Mouse (Mus musculus): ENCODE measurements around the gene Dhx9. TPM values are rescaled to one million over a fixed set of nuclear protein-coding genes. Genes with fewer than 3 reads are reported as not detected.
A peak's percentile ranks its signal among the peaks of the same experiment; 100 is the strongest.
"Not testable (repeated sequence)": the region's sequence is repeated elsewhere in the genome, so short reads cannot be mapped to it uniquely, and the experiment has no call there.

The Dhx9 gene
- polyA plus RNA-seq, 1 experiment, result 34.6 TPM

DNA sequence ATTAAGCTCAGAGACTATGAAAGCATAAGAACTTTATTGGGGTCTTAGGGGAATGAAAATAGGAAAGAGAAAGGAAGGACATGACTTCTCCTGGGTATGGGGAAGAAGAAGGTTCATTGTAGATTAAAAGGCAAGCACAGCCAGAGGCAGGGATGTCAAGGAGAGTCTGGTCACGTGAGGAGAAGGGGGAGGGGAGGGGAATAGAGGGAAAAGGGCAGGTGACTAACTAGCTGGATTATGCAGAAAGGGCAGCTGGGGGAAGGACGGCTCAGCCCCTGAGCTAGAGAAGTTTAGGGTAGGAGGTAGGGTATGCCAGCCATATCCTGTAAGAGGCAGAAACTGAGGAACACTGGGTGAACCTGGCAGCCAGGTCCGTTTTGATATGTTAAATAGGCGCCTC, 5.9 kb upstream of the Dhx9 start:
- Histone ChIP-seq H3K4me1 (ENCODE audit: control insufficient read depth, insufficient read depth, insufficient read length, low read length) (peaks cover 4% of the 10 kb centered on the region; the same call in 1 of the 2 replicates), H3K27ac (replicated peaks; ENCODE audit: low read depth, low read length) (peak overlapping the region; percentile 16; the same call in 1 of the 2 replicates), H3K4me3 (ENCODE audit: insufficient read depth, low read depth, low read length) (no peak overlapping the region)

DNA sequence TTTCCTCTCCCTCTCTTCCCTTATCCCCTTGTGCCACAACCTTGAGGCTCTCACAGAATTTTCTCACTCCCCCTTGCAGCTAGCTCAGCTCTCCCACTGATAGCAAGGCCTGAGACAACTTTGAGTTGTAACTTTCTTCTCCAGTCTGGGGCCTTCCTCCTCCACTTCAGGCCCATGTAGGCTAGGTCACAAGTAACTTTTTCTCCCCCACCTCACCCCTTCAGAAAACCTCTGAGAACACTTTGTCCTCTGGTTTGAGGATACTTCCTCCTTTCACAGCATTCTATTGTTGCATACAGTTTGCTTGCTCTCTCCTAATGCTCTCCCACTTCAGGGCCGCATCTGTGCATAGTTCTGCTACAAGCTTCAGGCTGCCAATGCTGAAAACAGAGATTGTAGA, 4.4 kb upstream of the Dhx9 start:
- Histone ChIP-seq H3K4me3 (ENCODE audit: insufficient read depth, low read depth, low read length) (no peak overlapping the region), H3K27ac (replicated peaks; ENCODE audit: low read depth, low read length) (no peak overlapping the region), H3K4me1 (ENCODE audit: control insufficient read depth, insufficient read depth, insufficient read length, low read length) (peaks cover 4% of the 10 kb centered on the region; the same call in 1 of the 2 replicates)

DNA sequence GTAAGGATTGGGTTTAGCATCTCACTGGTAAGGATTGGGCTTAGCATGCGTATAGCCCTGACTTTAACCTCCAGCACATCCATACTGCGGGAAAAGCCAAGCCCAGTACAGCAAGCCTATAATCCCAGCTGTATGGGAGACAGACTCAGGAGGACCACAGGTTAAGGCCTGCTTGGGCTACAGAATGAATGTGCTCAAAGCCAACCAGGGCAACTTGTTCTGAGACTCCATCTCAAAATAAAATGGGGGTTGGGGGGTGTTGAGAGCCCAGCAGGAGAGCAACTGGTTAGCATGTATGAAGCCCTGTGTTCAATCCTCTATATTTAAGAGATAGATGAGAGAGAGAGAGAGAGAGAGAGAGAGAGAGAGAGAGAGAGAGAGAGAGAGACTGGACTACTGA, 3.9 kb upstream of the Dhx9 start:
- no peak overlapping the region for H3K4me3 ChIP-seq (ENCODE audit: insufficient read depth, low read depth, low read length)
- H3K27ac ChIP-seq (replicated peaks; ENCODE audit: low read depth, low read length), result no peak overlapping the region; the same call in 1 of the 2 replicates
- H3K4me1 ChIP-seq (ENCODE audit: control insufficient read depth, insufficient read depth, insufficient read length, low read length), result peaks cover 4% of the 10 kb centered on the region; the same call in 1 of the 2 replicates

DNA sequence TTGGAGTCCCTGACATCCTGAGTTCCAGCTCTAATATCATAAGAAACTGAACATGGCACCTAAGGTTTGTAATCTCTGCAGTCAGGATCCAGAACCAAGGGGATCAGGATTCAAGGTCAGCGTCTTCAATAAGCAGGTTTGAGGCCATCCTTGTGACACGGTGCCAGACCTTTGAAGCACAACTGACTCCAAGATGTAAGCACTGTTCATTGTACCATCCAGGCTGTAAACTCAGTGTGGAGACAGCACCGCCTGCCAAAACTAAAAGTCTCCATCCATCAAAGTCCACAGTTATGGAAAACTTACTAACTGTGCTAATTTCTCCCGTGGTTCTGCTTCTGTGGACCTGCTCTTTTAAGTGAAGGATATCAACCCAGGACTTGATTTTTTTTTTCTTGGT, 2.5 kb upstream of the Dhx9 start:
- Histone ChIP-seq H3K27ac (replicated peaks; ENCODE audit: low read depth, low read length) (no peak overlapping the region), H3K4me1 (ENCODE audit: control insufficient read depth, insufficient read depth, insufficient read length, low read length) (peaks cover 7% of the 10 kb centered on the region), H3K4me3 (ENCODE audit: insufficient read depth, low read depth, low read length) (no peak overlapping the region)

DNA sequence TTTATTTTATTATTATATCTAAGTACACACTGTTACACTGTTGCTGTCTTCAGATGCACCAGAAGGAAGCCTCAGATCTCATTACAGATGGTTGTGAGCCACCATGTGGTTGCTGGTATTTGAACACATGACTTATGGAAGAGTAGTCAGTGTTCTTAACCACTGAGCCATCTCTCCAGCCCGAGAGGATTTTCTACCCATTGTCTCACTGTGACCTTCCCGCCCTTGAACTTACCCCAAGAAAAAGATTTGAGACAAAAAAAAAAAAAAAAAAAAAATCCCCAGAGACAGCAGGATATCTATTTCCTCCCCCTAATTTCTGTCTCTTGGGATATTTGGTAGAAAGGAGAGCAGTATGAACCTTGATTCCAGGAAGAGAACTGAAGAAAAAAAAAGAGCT, 2.1 kb upstream of the Dhx9 start:
- Histone ChIP-seq H3K4me3 (ENCODE audit: insufficient read depth, low read depth, low read length) (no peak overlapping the region), H3K27ac (replicated peaks; ENCODE audit: low read depth, low read length) (no peak overlapping the region), H3K4me1 (ENCODE audit: control insufficient read depth, insufficient read depth, insufficient read length, low read length) (peaks cover 7% of the 10 kb centered on the region)

DNA sequence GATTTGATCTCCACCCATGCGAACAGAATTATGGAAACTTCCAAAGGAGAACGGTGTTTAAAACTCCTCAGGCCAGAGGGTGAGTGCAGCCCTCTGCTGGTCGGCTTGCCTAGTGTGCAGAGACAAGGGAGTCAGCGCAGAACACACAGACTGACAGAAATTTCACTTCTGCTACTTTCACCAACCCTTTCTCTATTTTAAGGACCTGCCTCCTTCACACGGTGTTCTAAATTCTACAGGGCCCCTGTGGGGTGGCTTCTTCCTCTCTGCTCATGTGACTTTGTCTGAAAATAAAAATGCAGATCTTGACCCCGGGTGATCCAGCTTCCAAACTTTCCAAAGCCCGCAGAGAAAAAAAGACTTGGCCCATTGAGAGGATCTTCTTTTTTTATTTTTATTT, 1.7 kb upstream of the Dhx9 start:
- Histone ChIP-seq H3K4me3 (ENCODE audit: insufficient read depth, low read depth, low read length) (no peak overlapping the region), H3K27ac (replicated peaks; ENCODE audit: low read depth, low read length) (0 out of 2 replicates have a peak overlapping the region, but pooled peaks have one; percentile 12), H3K4me1 (ENCODE audit: control insufficient read depth, insufficient read depth, insufficient read length, low read length) (peaks cover 7% of the 10 kb centered on the region)

DNA sequence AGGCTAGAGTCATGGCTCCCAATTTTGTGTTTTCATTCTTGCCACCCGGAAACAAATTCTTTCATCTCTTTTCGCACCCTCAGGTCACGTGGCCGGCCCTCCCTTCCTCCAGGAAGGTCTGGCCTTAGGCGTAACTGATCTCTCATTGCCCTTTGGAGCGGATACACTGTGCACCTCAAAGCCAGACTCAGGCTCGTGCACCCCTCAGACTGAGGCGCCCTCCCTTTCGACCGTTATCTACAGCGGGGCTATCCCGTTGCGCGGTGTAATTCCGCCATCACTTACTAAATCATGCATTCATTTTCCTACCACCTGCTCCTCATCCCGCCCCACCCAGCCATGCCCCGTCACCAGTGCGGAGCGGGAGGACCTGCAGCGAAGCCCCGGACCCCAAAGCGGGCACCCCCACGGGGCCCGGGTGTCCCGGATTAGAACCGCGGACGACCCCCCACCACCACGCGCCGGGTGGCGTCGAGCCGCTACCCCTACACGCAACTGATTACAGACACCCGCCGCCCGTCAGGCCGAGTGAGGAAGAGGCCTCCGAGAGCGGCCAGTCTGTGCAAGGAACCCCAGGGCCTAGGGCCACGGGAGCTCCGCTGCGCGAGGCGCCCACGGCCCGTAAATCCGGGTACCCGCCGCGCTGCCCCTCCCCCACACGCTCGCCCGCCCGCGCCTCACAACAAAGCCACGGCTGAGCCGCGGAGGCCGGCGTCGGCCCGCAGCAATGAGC, 527 bp downstream of the Dhx9 start:
- Histone ChIP-seq H3K4me1 (ENCODE audit: control insufficient read depth, insufficient read depth, insufficient read length, low read length) (peaks cover 2% of the 10 kb centered on the region; the same call in 1 of the 2 replicates), H3K4me3 (ENCODE audit: insufficient read depth, low read depth, low read length) (peak overlapping the region; percentile 96), H3K27ac (replicated peaks; ENCODE audit: low read depth, low read length) (peak overlapping the region; percentile 58; the same call in 1 of the 2 replicates)

DNA sequence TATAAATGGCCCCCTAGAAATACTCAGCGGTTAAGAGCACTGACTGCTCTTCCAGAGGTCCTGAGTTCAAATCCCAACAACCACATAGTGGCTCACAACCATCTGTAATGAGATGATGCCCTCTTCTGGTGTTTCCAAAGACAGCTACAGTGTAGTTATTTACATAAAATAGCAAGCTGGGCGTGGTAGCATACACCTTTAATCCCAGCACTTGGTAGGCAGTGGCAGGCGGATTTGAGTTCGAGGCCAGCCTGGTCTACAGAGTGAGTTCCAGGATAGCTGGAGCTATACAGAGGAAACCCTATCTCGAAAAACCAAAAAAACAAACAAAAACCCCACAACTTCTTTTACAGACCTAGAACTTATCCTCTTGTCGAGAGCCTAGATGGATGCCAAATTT, 1.3 kb downstream of the Dhx9 start:
- H3K4me3 ChIP-seq (ENCODE audit: insufficient read depth, low read depth, low read length), result peak overlapping the region; percentile 96
- H3K27ac ChIP-seq (replicated peaks; ENCODE audit: low read depth, low read length); H3K4me1 ChIP-seq (ENCODE audit: control insufficient read depth, insufficient read depth, insufficient read length, low read length): not testable (repeated sequence)

DNA sequence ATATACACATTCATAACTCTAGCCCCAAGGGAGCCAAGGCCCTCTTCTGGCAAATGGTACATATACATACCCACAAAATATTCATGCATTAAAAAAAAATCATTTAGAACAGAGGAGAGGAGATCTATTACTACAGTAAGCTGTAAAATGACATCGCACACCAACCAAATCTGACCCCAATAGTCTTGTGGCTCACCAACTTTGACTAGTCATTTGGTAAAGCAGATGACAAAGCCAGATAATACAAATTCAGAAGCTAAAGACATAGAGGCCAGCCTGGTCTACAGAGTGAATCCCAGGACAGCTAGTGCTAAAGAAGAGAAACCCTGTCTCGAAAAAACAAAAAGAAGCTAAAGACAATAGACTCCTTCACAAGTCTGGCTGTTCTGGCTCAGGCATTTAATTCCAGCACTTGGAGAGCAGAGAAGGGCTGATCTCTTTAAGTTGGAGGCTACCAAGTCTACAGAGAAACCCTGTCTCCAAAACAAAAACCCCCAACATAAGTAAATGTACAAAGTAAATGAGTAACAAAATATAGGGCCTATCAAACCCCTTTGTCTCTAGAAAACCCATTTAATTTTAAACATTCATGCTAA, 2.2 kb downstream of the Dhx9 start:
- H3K4me3 ChIP-seq (ENCODE audit: insufficient read depth, low read depth, low read length), result 0 out of 2 replicates have a peak overlapping the region, but pooled peaks have one; percentile 2
- H3K27ac ChIP-seq (replicated peaks; ENCODE audit: low read depth, low read length), result no peak overlapping the region
- H3K4me1 ChIP-seq (ENCODE audit: control insufficient read depth, insufficient read depth, insufficient read length, low read length), result peaks cover 2% of the 10 kb centered on the region; the same call in 1 of the 2 replicates

DNA sequence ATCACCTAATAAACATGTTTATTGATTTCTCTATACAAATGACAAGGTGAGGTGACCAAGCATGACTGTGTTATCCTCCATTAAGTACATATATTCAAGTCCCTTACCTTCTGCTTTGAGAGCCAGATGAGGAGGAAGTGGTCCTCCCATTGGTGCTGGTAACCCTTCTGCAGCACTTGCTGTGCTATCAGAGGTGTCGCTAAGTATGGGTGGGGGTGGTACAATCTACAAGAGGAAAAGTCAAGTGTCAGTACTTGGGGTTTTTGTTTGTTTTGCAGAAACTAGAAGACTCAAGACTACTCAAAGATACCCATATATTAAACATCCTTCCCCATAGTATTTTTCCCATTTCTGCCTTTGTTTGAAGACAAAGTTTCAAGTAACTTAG, 6.4 kb downstream of the Dhx9 start:
- Histone ChIP-seq H3K4me3 (ENCODE audit: insufficient read depth, low read depth, low read length) (no peak overlapping the region), H3K4me1 (ENCODE audit: control insufficient read depth, insufficient read depth, insufficient read length, low read length) (peaks cover 2% of the 10 kb centered on the region; the same call in 1 of the 2 replicates), H3K27ac (replicated peaks; ENCODE audit: low read depth, low read length) (no peak overlapping the region)

DNA sequence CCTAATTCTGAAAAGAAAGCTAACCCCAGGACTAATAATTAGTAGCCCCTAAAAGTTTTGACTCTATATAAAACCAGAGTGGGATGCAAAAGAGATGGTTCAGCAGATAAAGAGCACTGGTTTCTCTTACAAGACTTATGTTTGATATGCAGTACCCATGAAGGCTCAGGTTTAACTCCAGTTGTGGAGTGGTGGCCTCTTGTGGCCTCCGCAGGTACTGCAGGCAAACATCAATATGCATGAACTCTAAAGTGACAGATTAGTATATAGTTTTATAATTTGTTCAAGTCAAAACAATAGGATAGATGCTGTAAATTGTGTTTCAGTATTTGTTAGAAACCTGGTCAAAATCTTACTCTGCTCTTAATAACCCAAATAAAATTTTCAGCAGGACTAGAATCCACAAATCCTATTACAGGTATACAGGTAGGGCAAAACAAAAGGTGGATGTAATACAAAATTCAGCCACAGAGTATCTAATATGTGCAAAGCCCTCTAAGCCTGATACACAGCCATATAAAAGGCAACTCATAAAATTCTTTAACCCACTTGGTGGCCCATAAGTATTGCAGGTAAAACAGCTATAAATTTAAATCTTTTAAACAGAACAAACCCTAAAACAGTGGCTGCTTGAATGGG, 7.0 kb downstream of the Dhx9 start:
- peaks cover 2% of the 10 kb centered on the region; the same call in 1 of the 2 replicates for H3K4me1 ChIP-seq (ENCODE audit: control insufficient read depth, insufficient read depth, insufficient read length, low read length)
- no peak overlapping the region for H3K4me3 ChIP-seq (ENCODE audit: insufficient read depth, low read depth, low read length)
- no peak overlapping the region for H3K27ac ChIP-seq (replicated peaks; ENCODE audit: low read depth, low read length)

DNA sequence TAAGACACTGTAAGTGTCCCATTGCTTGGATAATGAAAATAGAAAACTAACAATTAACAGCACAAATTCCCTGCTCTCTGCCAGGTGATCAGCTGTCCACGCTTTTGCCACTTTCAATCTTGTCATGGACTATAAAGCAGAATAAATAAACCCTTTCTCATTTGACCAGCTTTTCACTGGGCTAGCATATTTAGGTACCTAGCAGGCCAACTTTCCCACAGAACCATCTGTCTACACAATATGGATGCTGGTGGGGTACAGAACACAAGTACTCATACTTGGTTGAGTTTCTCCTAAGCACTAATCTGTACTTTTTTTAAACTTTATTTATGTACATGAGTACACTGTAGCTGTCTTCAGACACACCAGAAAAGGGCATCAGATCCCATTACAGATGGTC, 8.2 kb downstream of the Dhx9 start:
- Histone ChIP-seq H3K4me1 (ENCODE audit: control insufficient read depth, insufficient read depth, insufficient read length, low read length) (no peaks in the 10 kb centered on the region), H3K27ac (replicated peaks; ENCODE audit: low read depth, low read length) (no peak overlapping the region), H3K4me3 (ENCODE audit: insufficient read depth, low read depth, low read length) (no peak overlapping the region)

DNA sequence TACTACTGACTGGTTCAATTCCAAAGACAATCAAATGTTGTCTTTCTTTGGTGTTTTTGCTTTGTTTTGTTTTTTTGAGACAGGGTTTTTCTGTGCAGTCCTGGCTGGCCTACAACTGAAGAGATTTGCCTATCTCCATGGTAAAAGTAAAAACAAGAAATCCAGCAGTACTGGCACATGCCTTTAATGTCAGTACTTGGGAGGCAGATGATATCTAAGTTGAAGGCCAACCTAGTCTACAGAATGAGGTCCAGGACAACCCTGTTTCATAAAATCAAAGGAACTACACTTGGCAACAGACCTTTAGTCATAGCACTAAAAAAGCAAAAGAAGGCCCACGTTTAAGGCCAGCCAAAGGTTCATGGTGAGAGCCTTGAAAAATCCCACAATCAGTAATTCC, 25.7 kb downstream of the Dhx9 start:
- Histone ChIP-seq H3K27ac (replicated peaks; ENCODE audit: low read depth, low read length) (no peak overlapping the region), H3K4me3 (ENCODE audit: insufficient read depth, low read depth, low read length) (no peak overlapping the region), H3K4me1 (ENCODE audit: control insufficient read depth, insufficient read depth, insufficient read length, low read length) (no peaks in the 10 kb centered on the region)

DNA sequence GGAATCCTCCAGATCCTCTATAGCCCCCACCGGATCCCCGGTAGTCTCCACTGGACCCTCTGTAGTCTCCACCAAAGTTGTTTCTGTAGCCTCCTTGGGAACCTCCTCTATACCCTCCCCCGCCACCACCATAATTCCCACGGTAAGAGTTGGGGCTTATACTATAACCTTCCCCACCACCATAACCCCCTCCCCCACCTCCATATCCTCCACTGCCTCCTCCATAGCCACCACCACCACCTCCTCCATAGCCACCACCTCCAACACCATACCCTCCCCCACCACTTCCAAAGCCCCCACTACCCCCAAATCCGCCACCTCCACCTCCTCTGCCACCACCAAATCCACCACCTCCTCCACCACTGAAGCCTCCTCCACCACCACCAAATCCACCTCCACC, 31.3 kb downstream of the Dhx9 start:
- Histone ChIP-seq H3K4me1 (ENCODE audit: control insufficient read depth, insufficient read depth, insufficient read length, low read length) (no peaks in the 10 kb centered on the region), H3K27ac (replicated peaks; ENCODE audit: low read depth, low read length) (no peak overlapping the region), H3K4me3 (ENCODE audit: insufficient read depth, low read depth, low read length) (no peak overlapping the region)

DNA sequence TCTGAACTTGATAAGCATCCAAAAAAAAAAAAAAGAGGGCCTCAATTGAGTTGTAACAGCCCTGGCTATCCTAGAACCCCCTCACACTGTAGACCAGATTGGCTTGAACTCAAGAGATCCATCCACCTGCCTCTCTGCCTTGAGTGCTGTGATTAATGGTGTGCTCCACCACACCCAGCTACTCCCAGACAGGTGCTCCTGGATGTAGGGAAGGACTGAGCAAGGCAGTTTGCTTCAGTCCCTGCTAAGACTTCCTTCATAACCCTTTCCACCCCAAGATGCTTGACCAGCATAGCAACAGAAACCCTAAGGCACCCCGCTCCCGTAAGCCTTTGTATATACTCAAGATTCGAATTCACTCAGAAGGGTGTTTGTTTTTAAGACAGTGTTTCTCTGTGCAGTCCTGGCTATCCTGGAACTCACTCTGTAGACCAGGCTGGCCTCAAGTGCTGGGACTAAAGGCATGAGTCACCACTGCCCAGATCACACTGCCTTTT, 34.3 kb downstream of the Dhx9 start:
- Histone ChIP-seq H3K4me1 (ENCODE audit: control insufficient read depth, insufficient read depth, insufficient read length, low read length) (no peaks in the 10 kb centered on the region), H3K4me3 (ENCODE audit: insufficient read depth, low read depth, low read length) (no peak overlapping the region), H3K27ac (replicated peaks; ENCODE audit: low read depth, low read length) (no peak overlapping the region)

Measured in brown adipose tissue, adult 24 weeks (tissue).